Mouse (Mus musculus) kidney, embryonic 14.5 days (tissue): ENCODE results near the gene Telo2. TPM values are rescaled to one million over a fixed set of nuclear protein-coding genes. Genes with fewer than 3 reads are reported as not detected.

ENCODE experiments used
- ATAC-seq: fragments of 200-750 bp; cut with Nextera tagmentation; 2 replicates; pipeline ENCODE4 v1.8.0; 2017; ENCODE audit warnings: moderate number of reproducible peaks, mild to moderate bottlenecking, moderate TSS enrichment, moderate library complexity; ENCODE audit not compliant: low FRiP score, low TSS enrichment
- H3K27ac ChIP-seq: fragments of 300-500 bp; sonication (generic); 2 replicates; pipeline ENCODE4 v1.5.1; 2014; ENCODE audit warnings: low read depth, mild to moderate bottlenecking, low read length, moderate library complexity, mixed read lengths
- H3K27me3 ChIP-seq: fragments of 300-500 bp; sonication (generic); 2 replicates; pipeline ENCODE4 v1.6.1; 2014; ENCODE audit warnings: mild to moderate bottlenecking, low read length; ENCODE audit not compliant: control insufficient read depth, insufficient read depth
- H3K36me3 ChIP-seq: fragments of 300-500 bp; sonication (generic); 2 replicates; pipeline ENCODE4 v1.6.1; 2014; ENCODE audit warnings: low read length, mixed read lengths; ENCODE audit not compliant: control insufficient read depth, insufficient read depth
- H3K4me1 ChIP-seq: fragments of 300-500 bp; sonication (generic); 2 replicates; pipeline ENCODE4 v1.6.1; 2014; ENCODE audit warnings: low read length, mixed read lengths; ENCODE audit not compliant: control insufficient read depth, insufficient read depth
- H3K4me2 ChIP-seq: fragments of 300-500 bp; sonication (generic); replicated peaks from 2 replicates; pipeline ENCODE4 v1.6.1; 2014; ENCODE audit warnings: low read depth, mild to moderate bottlenecking, low read length
- H3K4me3 ChIP-seq: fragments of 300-500 bp; sonication (generic); 2 replicates; pipeline ENCODE4 v1.5.1; 2014; ENCODE audit warnings: mild to moderate bottlenecking, low read length
- H3K9ac ChIP-seq: fragments of 300-500 bp; sonication (generic); 2 replicates; pipeline ENCODE4 v1.6.1; 2014; ENCODE audit warnings: low read depth, mild to moderate bottlenecking, low read length, moderate library complexity
- H3K9me3 ChIP-seq: fragments of 300-500 bp; sonication (generic); 2 replicates; pipeline ENCODE4 v1.6.1; 2016; ENCODE audit warnings: low read length; ENCODE audit not compliant: control insufficient read depth
- WGBS: fragments of 180-500 bp; shearing (Covaris S2); extraction: QIAGEN DNeasy Blood & Tissue Kit; methylation state at CpG from one replicate; pipeline ENCODE4 v1.1.7; 2014; 5-methylcytosine and 5-hydroxymethylcytosine counted together
- polyA plus RNA-seq: library from polyadenylated mRNA; unstranded; fragments of >200 nt; fragmentation: Nextera tagmentation; extraction: Ambion mirVana; gene quantifications from 2 replicates; pipeline ENCODE4 v1.2.1, GENCODE M21; 2014

Telo2 gene
- polyA plus RNA-seq, 1 experiment from 2014 or later, result 44.8 TPM

DNA sequence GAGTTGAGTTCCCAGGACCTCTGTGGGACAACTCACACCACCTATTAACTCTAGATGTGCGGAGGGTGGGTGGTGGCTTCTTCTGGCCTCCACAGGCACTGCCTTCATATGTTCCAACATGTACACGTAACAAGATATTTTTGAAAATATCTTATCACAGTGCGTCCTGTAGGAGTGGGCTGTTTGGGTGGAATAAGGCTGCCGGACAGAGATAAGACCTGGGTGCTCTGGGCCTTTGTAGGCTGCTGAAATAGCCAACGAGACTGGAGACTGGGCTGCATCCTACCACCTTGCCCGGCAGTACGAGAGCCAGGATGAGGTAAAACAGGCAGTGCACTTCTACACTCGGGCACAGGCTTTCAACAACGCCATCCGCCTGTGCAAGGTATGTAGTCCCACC is 26.6 kb downstream of the Telo2 start:
- Histone ChIP-seq H3K9ac (no peak overlapping the region), H3K4me2 (no peak overlapping the region), H3K9me3 (no peaks in the 10 kb centered on the region), H3K4me1 (0 out of 2 replicates have a peak, but pooled peaks cover 4% of the 10 kb centered on the region), H3K27me3 (no peaks in the 10 kb centered on the region), H3K36me3 (peaks cover 10% of the 10 kb centered on the region; the same call in 1 of the 2 replicates), H3K4me3 (no peak overlapping the region), H3K27ac (no peak overlapping the region)
- 94% methylated on average over 10 of the region's 10 CpGs for WGBS
- ATAC-seq, result no peak

DNA sequence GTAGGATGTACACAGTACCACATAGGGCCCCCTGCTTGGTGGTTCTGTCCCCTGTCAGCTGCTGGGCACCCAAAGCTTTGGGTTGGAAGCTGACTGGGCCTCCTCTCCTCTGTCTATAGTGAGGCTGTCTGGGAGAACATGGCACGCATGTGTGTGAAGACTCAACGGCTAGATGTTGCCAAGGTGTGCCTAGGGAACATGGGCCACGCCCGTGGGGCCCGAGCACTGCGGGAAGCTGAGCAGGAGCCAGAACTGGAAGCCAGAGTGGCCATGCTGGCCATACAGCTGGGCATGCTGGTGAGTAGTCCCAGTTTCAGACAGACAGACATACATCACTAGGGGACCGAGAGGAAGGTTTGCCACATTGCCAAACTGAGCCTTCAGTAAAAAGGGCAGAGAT is 29.0 kb downstream of the Telo2 start:
- no peak for ATAC-seq
- WGBS, result 90% methylated on average over 7 of the region's 7 CpGs

DNA sequence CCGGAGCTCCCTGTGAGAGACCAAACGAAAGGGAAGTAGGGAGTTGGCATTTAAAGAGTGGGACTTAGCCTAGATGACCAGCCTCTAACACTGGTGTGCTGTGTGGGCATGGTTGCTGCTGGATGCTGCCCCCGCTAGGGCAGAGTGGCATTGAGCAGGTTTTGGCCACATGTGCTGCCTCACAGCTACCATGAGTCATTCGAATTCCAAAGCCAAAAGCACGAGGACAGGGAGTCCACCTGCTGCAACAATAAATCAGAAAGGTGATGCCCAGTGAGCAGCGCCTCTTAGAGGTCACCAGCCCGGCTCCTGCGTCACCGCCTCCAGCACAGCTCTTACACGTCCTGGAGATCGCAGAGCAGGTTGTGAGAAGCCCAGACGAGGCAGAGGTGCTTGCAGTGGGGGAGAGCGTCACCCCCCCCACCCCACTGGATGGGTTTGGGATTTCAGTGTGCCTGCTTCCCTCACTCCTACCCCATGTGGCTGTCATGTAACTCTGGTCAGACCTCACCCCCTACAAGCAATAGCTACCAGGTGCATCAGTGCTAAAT is 30.9 kb downstream of the Telo2 start:
- 0 out of 2 replicates have a peak, but pooled peaks cover 5% of the 10 kb centered on the region for H3K36me3 ChIP-seq
- no peak overlapping the region for H3K9ac ChIP-seq
- no peak for ATAC-seq
- H3K27ac ChIP-seq, result no peak overlapping the region; the same call in 1 of the 2 replicates
- H3K4me1 ChIP-seq, result peaks cover 27% of the 10 kb centered on the region
- no peaks in the 10 kb centered on the region for H3K27me3 ChIP-seq
- H3K9me3 ChIP-seq, result no peaks in the 10 kb centered on the region
- no peak overlapping the region for H3K4me3 ChIP-seq
- 63% methylated on average over 13 of the region's 13 CpGs for WGBS
- no peak overlapping the region for H3K4me2 ChIP-seq

More for the DNA sequence above, 29.0 kb downstream of the Telo2 start:
- no peak overlapping the region for H3K9ac ChIP-seq
- no peak overlapping the region for H3K4me3 ChIP-seq
- H3K4me2 ChIP-seq, result no peak overlapping the region
- no peaks in the 10 kb centered on the region for H3K27me3 ChIP-seq
- peaks cover 8% of the 10 kb centered on the region; the same call in 1 of the 2 replicates for H3K36me3 ChIP-seq
- peaks cover 18% of the 10 kb centered on the region; the same call in 1 of the 2 replicates for H3K4me1 ChIP-seq
- H3K27ac ChIP-seq, result no peak overlapping the region
- no peaks in the 10 kb centered on the region for H3K9me3 ChIP-seq

DNA sequence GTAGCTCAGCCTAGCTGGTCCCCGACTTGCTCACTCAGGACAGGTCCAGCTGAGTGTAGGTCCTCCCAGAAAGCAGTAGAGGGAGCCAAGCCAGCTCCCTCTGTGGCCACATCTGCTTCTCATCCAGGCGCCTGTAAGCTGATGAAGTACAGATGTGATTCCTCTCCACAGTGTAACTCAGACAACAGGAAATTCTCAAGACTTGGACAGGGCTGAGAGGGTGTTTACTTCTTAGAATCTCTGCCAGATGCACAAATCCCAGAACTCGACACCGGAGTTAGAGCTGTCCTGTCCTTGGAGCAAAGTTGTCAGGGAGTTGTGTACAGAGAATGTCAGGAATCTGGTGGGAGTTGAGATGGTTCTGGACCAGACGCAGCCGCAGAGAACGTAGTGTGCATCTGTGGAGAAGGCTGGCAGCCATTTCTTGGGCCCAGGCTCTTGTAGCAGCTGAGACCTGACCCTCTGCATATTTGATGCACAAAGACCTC is 32.3 kb downstream of the Telo2 start, which contains the start of gene Tmem204:
Gene Tmem204, minus strand, starts transcription at position 148 of the 488 bp plus-strand sequence.
- no peaks in the 10 kb centered on the region for H3K9me3 ChIP-seq
- peaks cover 27% of the 10 kb centered on the region for H3K4me1 ChIP-seq
- 0 out of 2 replicates have a peak, but pooled peaks cover 1% of the 10 kb centered on the region for H3K36me3 ChIP-seq
- H3K4me3 ChIP-seq, result no peak within 1 kb of the TSS
- WGBS, result 32% methylated on average over 7 of the region's 7 CpGs
- H3K27ac ChIP-seq, result peak within 1 kb of the TSS; percentile 93
- ATAC-seq, result peak; percentile 88
- no peak within 1 kb of the TSS for H3K4me2 ChIP-seq
- no peaks in the 10 kb centered on the region for H3K27me3 ChIP-seq
- peak within 1 kb of the TSS; percentile 12; the same call in 1 of the 2 replicates for H3K9ac ChIP-seq

DNA sequence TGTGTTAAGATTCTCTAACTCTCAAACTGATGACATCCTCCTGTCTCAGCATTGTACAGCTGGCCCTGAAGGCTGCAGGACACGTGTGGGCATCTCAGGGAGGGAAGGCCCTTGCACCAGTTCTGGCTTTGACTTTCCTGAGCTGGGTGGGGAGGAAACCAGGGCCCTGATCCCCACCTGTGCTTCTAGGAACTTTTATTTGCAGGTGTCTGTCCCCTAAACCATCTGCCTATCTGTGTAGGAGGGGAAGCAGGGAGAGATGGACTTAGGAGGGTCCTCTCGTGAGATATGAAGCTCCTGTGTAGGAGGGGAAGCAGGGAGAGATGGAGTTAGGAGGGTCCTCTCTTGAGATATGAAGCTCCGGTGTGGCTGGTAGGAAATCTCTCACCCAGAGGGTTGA is 32.9 kb downstream of the Telo2 start:
- ATAC-seq, result peak; percentile 3; the same call in 1 of the 2 replicates
- Histone ChIP-seq H3K27me3 (no peaks in the 10 kb centered on the region), H3K9ac (peak overlapping the region; percentile 12; the same call in 1 of the 2 replicates), H3K9me3 (no peaks in the 10 kb centered on the region), H3K4me2 (no peak overlapping the region), H3K4me1 (peaks cover 27% of the 10 kb centered on the region), H3K27ac (peak overlapping the region; percentile 93), H3K36me3 (no peaks in the 10 kb centered on the region), H3K4me3 (no peak overlapping the region)
- 33% methylated on average over 3 of the region's 3 CpGs for WGBS

DNA sequence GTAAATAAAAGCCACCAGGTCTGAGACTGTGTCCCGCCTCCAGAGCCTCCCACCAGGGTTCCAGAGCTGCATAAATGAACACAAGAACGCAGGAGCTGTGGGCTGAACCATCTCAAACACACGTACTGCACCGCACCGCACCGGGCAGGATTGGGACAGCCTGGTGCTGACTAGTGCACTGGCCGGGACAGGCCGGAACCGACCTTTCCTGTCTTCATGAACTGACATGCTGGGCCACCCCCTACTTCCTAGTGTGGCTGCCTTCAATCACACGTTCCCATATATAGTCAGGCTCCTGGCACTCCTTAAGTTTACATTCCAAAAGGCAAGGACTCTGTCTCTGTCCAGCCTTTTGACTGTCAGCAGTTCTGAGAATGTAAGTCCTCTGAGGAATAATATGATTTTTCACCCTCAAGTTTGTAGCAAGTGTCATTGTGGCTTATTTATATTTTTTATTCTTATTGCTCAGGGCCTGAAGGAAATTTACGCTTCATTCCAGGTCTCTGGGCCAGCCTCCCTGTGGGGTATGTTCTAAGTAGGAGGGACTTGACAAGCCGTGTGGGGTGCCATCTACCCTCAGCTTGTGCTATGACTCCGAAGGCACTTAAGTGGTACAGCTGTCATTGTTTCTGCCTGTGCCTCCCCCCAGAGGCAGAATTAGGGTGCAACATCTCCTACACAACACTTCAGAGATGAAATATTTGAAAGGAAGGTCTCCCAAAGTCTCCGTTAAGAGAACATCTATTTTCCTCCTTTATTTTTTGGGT is 33.5 kb downstream of the Telo2 start:
- WGBS, result 52% methylated on average over 14 of the region's 14 CpGs
- H3K27ac ChIP-seq, result peak overlapping the region; percentile 93
- H3K4me3 ChIP-seq, result no peak overlapping the region
- no peak overlapping the region for H3K4me2 ChIP-seq
- no peaks in the 10 kb centered on the region for H3K27me3 ChIP-seq
- ATAC-seq, result 0 out of 2 replicates have a peak, but pooled peaks have one; percentile 34
- H3K4me1 ChIP-seq, result peaks cover 27% of the 10 kb centered on the region
- H3K36me3 ChIP-seq, result no peaks in the 10 kb centered on the region
- H3K9me3 ChIP-seq, result no peaks in the 10 kb centered on the region
- H3K9ac ChIP-seq, result 0 out of 2 replicates have a peak overlapping the region, but pooled peaks have one; percentile 12

DNA sequence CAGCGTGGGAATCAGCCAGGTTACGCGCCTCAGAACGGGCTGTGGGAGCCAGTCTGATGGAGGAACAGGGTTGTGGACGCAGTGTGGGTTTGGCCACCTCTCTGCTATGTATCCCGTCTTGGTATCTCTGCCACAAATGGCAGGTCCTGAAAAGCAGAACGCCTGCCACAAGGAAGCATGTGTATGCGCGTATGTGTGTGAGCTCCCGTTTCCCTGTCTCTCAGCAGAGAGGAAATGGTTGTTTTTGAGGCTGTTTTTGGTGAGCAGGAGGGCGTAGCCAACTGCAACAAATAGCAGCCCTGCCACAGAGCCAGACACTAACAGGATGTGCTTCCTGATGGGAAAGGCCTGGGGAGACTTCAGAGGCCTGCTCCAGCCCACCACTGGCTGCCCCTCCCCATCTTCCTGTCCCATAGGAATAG is 34.8 kb downstream of the Telo2 start:
- Histone ChIP-seq H3K9me3 (no peaks in the 10 kb centered on the region), H3K4me2 (peak overlapping the region; percentile 15; the same call in 1 of the 2 replicates), H3K9ac (peak overlapping the region; percentile 47; the same call in 1 of the 2 replicates), H3K36me3 (no peaks in the 10 kb centered on the region; the same call in 1 of the 2 replicates), H3K27ac (peak overlapping the region; percentile 93), H3K4me3 (peak overlapping the region; percentile 29), H3K27me3 (no peaks in the 10 kb centered on the region), H3K4me1 (peaks cover 27% of the 10 kb centered on the region)
- 68% methylated on average over 11 of the region's 11 CpGs for whole genome bisulfite sequencing
- no peak for ATAC-seq

DNA sequence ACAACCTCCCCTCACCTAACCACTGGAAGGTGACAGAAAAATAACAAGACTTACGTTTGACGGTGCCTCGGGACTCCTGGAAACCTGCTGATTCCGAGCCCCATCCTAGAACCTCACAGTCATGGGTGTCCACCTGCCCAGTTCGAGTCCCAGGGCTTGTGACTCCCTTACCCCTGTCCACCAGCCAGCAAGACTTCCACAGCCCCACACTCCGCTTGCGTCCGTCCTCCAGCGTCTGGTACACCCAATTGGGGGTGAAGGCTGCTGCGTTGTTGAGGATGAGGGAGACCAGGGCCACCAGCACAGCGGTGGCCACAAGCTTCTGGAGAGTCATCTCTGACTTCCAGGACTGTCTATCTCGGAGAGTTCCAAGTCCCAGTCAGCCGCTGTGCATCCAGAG is 35.6 kb downstream of the Telo2 start:
- peak overlapping the region; percentile 15 for H3K4me2 ChIP-seq
- ATAC-seq, result no peak
- H3K27me3 ChIP-seq, result no peaks in the 10 kb centered on the region
- H3K4me1 ChIP-seq, result peaks cover 27% of the 10 kb centered on the region
- peak overlapping the region; percentile 93 for H3K27ac ChIP-seq
- H3K36me3 ChIP-seq, result no peaks in the 10 kb centered on the region; the same call in 1 of the 2 replicates
- H3K9ac ChIP-seq, result peak overlapping the region; percentile 47
- H3K9me3 ChIP-seq, result no peaks in the 10 kb centered on the region
- H3K4me3 ChIP-seq, result peak overlapping the region; percentile 29
- WGBS, result 87% methylated on average over 13 of the region's 13 CpGs
